Mouse (Mus musculus): ENCODE data around the gene Mbnl2. TPM values are rescaled to one million over a fixed set of nuclear protein-coding genes. Genes with fewer than 3 reads are reported as not detected.

The Mbnl2 gene
- polyA plus RNA-seq, 1 experiment from 2014 or later = 36.4 TPM

DNA sequence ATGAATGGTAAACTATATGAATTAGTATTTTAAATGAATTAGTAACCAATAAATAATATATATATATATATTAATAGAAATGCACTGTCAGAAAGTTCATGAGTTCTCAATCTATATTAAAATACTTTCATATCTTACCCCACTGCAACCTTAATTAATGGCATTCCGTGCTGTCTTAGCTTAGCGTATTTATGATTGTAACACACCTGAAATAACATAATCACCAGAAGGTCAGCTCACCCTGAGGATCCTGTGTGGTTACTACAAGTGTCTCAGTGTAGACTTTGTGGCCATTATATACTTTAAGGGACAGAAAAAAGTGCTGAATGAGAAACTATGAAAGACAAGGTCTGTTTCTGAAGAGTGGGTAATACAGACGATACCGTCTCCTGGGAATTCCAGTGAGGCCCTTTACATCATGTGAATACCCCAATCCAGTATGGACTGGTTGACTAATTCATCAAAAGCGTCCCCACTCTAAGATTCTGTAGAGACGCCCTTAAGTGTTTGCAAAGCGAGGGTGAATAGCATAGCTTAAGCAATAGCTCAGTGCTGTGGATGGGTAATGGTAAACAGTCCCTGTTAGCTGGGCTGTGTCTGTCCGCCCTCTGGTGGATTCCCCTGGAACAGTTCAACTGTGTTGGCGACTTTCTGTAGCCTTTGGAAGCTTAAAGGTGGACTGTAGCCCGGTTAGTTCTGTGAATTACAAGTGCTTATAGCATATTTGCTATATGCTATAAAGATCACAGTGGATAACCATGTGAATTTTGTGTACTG lies 122.6 kb downstream of the Mbnl2 start:
- Histone ChIP-seq H3K9ac (ENCODE audit: low read length) (no peak overlapping the region), H3K4me2 (no peak overlapping the region), H3K9me3 (ENCODE audit: control insufficient read depth, low read length) (no peaks in the 10 kb centered on the region), H3K36me3 (ENCODE audit: control insufficient read depth, insufficient read depth, low read length) (no peaks in the 10 kb centered on the region), H3K27me3 (ENCODE audit: control insufficient read depth, insufficient read depth, low read length) (no peaks in the 10 kb centered on the region), H3K27ac (ENCODE audit: low read depth, low read length) (no peak overlapping the region), H3K4me1 (ENCODE audit: control insufficient read depth, insufficient read depth, low read length) (no peaks in the 10 kb centered on the region), H3K4me3 (ENCODE audit: low read depth, low read length) (no peak overlapping the region)
- 49% methylated on average over 10 of the region's 10 CpGs for WGBS
- DNase-seq (ENCODE audit: low spot score, missing footprints) (peak; percentile 95), ATAC-seq (ENCODE audit: low FRiP score) (peak; percentile 85)

DNA sequence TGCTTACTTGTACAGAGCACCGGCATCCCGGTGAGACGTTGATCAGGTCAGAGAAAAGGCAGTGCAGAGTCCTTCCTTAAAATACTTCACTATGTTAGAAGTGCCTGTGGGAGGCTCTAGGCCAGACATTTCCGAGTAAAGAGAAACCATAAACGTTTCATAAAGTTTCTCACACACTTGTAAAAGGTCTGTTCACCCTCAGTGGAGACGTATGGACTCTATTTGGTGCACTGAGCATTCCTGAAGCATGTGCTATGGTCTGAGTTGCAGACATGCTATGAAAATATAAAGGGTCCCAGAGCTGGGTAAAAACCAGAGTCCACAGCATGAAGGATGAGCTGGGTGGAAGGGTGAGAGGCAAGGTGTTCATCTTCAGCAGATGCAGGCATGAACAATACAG lies 124.1 kb downstream of the Mbnl2 start:
- Histone ChIP-seq H3K36me3 (ENCODE audit: control insufficient read depth, insufficient read depth, low read length) (no peaks in the 10 kb centered on the region), H3K9ac (ENCODE audit: low read length) (no peak overlapping the region), H3K4me1 (ENCODE audit: control insufficient read depth, insufficient read depth, low read length) (no peaks in the 10 kb centered on the region), H3K4me3 (ENCODE audit: low read depth, low read length) (no peak overlapping the region), H3K27me3 (ENCODE audit: control insufficient read depth, insufficient read depth, low read length) (no peaks in the 10 kb centered on the region), H3K27ac (ENCODE audit: low read depth, low read length) (no peak overlapping the region), H3K4me2 (no peak overlapping the region), H3K9me3 (ENCODE audit: control insufficient read depth, low read length) (no peaks in the 10 kb centered on the region)
- WGBS = 87% methylated on average over 6 of the region's 6 CpGs
- DNase-seq (ENCODE audit: low spot score, missing footprints) = no peak
- no peak for ATAC-seq (ENCODE audit: low FRiP score)

DNA sequence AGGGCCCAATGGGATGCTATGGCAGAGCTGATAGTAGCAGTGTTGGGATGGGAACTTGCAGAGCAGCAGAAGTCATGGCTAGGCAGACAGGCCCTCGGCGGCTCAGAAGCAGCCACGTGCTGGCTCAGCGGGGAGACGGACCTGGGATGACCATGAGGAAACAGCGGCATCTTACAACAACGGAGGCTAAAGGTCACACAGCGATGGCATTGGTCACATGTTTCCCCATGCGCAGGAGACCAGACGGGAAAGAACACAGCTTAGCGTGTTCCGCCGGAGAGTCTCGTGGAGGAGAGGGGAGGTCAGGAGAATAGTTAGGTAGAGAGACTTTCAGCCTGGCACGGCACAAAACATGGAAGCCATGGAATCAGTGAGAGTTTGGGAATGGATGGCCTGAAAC lies 125.7 kb downstream of the Mbnl2 start:
- Histone ChIP-seq H3K4me3 (ENCODE audit: low read depth, low read length) (no peak overlapping the region), H3K27ac (ENCODE audit: low read depth, low read length) (no peak overlapping the region), H3K27me3 (ENCODE audit: control insufficient read depth, insufficient read depth, low read length) (no peaks in the 10 kb centered on the region), H3K36me3 (ENCODE audit: control insufficient read depth, insufficient read depth, low read length) (no peaks in the 10 kb centered on the region), H3K4me1 (ENCODE audit: control insufficient read depth, insufficient read depth, low read length) (no peaks in the 10 kb centered on the region), H3K9ac (ENCODE audit: low read length) (no peak overlapping the region), H3K9me3 (ENCODE audit: control insufficient read depth, low read length) (no peaks in the 10 kb centered on the region), H3K4me2 (no peak overlapping the region)
- DNase-seq (ENCODE audit: low spot score, missing footprints) = no peak
- WGBS = 90% methylated on average over 15 of the region's 15 CpGs
- no peak for ATAC-seq (ENCODE audit: low FRiP score)

DNA sequence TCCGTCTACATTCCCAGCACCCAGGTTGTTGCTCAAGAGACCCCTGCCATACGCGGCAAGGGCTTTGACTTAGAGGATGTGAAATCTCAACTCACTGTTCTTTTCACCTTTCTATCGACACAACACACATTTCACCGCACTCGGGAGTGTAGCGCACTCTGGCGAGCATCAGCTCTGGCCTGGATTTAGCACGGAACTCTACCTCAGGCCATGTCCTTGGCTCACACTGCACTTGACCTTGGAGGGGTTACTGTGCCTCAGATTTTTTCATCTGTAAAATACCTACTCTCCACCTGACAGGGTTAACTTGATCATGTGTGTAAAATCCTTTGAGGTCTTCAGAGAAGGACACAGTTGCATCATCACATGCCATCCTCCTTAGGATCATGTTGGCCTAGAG lies 127.2 kb downstream of the Mbnl2 start:
- Histone ChIP-seq H3K9ac (ENCODE audit: low read length) (no peak overlapping the region), H3K27me3 (ENCODE audit: control insufficient read depth, insufficient read depth, low read length) (no peaks in the 10 kb centered on the region), H3K36me3 (ENCODE audit: control insufficient read depth, insufficient read depth, low read length) (no peaks in the 10 kb centered on the region), H3K4me1 (ENCODE audit: control insufficient read depth, insufficient read depth, low read length) (no peaks in the 10 kb centered on the region), H3K27ac (ENCODE audit: low read depth, low read length) (no peak overlapping the region), H3K4me3 (ENCODE audit: low read depth, low read length) (no peak overlapping the region), H3K4me2 (no peak overlapping the region), H3K9me3 (ENCODE audit: control insufficient read depth, low read length) (no peaks in the 10 kb centered on the region)
- ATAC-seq (ENCODE audit: low FRiP score) (no peak), DNase-seq (ENCODE audit: low spot score, missing footprints) (no peak)
- 96% methylated on average over 9 of the region's 9 CpGs for WGBS

DNA sequence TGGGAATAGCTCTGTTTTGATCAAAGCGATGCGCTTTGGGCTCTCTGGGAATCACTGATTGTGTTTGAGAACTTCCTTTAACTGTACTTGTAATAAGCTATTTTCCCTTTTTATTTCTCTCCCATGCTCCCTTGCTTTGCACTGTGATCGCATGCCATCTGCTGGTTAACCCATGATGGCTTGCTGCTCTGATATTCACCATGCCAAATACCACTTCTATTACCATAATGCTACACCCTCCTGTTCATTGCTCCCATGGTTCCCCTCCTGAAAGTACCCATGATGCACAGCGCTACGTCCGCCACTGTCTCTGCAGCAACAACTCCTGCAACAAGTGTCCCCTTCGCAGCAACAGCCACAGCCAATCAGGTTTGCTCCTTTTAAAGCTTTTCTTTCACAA lies 128.9 kb downstream of the Mbnl2 start:
- ATAC-seq (ENCODE audit: low FRiP score) = no peak
- WGBS = 95% methylated on average over 7 of the region's 7 CpGs

DNA sequence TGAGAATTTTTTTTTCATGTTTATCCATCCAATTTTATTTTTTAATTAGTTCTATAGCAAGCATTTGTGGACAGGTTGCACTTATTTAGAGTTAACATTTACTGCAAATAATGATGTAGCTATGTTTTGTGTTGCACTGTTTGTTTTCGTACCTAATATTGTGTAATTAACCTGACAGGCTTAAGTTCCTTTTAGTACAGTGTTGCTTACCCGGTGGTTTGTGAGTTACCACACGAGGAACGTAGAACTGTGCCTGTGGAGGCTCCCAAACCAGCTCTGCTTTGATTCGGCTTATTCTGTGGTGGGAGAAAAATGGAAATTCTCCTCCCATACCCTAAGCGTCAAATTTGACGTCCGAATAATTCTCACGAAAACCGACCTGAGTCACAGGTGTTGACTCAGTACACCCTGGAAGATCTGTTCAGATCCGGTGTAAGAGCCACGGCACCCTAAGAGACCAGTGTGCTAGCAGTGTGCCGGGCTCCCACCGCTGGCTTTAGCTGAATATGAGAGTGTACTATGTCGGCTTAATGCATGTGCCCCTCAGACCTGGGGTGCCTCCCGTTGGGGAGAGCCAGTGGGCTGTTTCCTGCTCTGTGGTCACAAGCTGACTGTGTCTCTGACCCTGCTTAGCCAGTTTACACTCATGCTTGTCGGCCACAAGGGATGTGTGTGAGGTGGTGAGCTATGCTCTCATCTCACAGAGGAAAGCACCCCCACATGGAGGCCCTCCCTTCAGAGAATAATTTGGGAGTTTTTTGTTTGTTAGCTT lies 129.5 kb downstream of the Mbnl2 start:
- H3K27me3 ChIP-seq (ENCODE audit: control insufficient read depth, insufficient read depth, low read length) = no peaks in the 10 kb centered on the region
- no peak overlapping the region for H3K27ac ChIP-seq (ENCODE audit: low read depth, low read length)
- no peak for ATAC-seq (ENCODE audit: low FRiP score)
- H3K4me3 ChIP-seq (ENCODE audit: low read depth, low read length) = no peak overlapping the region
- no peaks in the 10 kb centered on the region for H3K4me1 ChIP-seq (ENCODE audit: control insufficient read depth, insufficient read depth, low read length)
- H3K4me2 ChIP-seq = no peak overlapping the region
- H3K36me3 ChIP-seq (ENCODE audit: control insufficient read depth, insufficient read depth, low read length) = no peaks in the 10 kb centered on the region
- H3K9me3 ChIP-seq (ENCODE audit: control insufficient read depth, low read length) = no peaks in the 10 kb centered on the region
- H3K9ac ChIP-seq (ENCODE audit: low read length) = no peak overlapping the region
- WGBS = 91% methylated on average over 17 of the region's 17 CpGs
- no peak for DNase-seq (ENCODE audit: low spot score, missing footprints)

More for the DNA sequence above, 128.9 kb downstream of the Mbnl2 start:
- Histone ChIP-seq H3K4me3 (ENCODE audit: low read depth, low read length) (no peak overlapping the region), H3K36me3 (ENCODE audit: control insufficient read depth, insufficient read depth, low read length) (no peaks in the 10 kb centered on the region), H3K4me1 (ENCODE audit: control insufficient read depth, insufficient read depth, low read length) (no peaks in the 10 kb centered on the region), H3K27ac (ENCODE audit: low read depth, low read length) (no peak overlapping the region), H3K9ac (ENCODE audit: low read length) (no peak overlapping the region), H3K4me2 (no peak overlapping the region), H3K9me3 (ENCODE audit: control insufficient read depth, low read length) (no peaks in the 10 kb centered on the region), H3K27me3 (ENCODE audit: control insufficient read depth, insufficient read depth, low read length) (no peaks in the 10 kb centered on the region)
- DNase-seq (ENCODE audit: low spot score, missing footprints) = no peak

DNA sequence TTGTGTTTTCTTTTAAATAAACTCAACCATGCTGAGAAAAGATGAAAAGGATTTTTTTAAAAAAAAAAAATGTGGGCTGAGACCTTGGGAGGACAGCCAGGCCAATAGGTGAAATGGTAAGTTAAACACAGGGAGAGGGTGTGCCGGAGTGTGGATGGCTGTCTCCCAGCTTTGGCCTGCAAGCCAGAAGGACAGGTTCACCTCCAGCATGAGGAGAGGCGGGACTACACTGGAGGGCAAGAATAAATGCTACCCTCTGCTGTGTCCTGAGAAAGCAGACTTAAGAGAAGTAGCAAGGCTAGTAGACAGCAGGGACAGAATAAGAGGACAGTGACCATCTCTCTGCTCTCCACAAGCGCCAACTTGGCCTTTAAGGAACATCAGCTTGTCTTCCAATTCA lies 130.1 kb downstream of the Mbnl2 start:
- no peak for ATAC-seq (ENCODE audit: low FRiP score)
- WGBS = 75% methylated on average over 3 of the region's 3 CpGs
- Histone ChIP-seq H3K27ac (ENCODE audit: low read depth, low read length) (no peak overlapping the region), H3K4me2 (no peak overlapping the region), H3K36me3 (ENCODE audit: control insufficient read depth, insufficient read depth, low read length) (no peaks in the 10 kb centered on the region), H3K9ac (ENCODE audit: low read length) (no peak overlapping the region), H3K27me3 (ENCODE audit: control insufficient read depth, insufficient read depth, low read length) (no peaks in the 10 kb centered on the region), H3K9me3 (ENCODE audit: control insufficient read depth, low read length) (no peaks in the 10 kb centered on the region), H3K4me3 (ENCODE audit: low read depth, low read length) (no peak overlapping the region), H3K4me1 (ENCODE audit: control insufficient read depth, insufficient read depth, low read length) (no peaks in the 10 kb centered on the region)
- DNase-seq (ENCODE audit: low spot score, missing footprints) = no peak

DNA sequence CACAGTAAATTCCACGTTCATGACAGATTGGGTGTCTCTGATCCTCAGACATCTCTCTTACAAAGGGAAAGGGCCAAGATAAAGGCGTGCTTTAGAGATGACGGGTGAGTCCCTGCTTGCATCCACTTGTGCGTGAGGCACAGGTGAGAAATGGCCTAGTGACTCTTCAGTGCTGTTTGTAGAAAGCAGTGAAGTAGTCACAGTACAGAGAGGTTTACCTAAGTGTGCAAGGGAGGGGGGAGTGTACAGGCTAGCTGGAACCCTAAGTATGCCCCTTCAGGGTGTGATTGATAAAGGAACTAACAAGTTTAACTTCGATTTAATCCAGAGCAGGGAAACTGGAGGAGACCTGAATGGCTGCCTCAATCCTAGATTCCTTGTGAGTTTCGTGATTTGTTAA lies 130.8 kb downstream of the Mbnl2 start:
- Histone ChIP-seq H3K27me3 (ENCODE audit: control insufficient read depth, insufficient read depth, low read length) (no peaks in the 10 kb centered on the region), H3K4me2 (no peak overlapping the region), H3K9ac (ENCODE audit: low read length) (no peak overlapping the region), H3K4me3 (ENCODE audit: low read depth, low read length) (no peak overlapping the region), H3K27ac (ENCODE audit: low read depth, low read length) (no peak overlapping the region), H3K36me3 (ENCODE audit: control insufficient read depth, insufficient read depth, low read length) (no peaks in the 10 kb centered on the region), H3K9me3 (ENCODE audit: control insufficient read depth, low read length) (no peaks in the 10 kb centered on the region), H3K4me1 (ENCODE audit: control insufficient read depth, insufficient read depth, low read length) (no peaks in the 10 kb centered on the region)
- no peak for ATAC-seq (ENCODE audit: low FRiP score)
- WGBS = 93% methylated on average over 6 of the region's 6 CpGs
- DNase-seq (ENCODE audit: low spot score, missing footprints) = no peak

DNA sequence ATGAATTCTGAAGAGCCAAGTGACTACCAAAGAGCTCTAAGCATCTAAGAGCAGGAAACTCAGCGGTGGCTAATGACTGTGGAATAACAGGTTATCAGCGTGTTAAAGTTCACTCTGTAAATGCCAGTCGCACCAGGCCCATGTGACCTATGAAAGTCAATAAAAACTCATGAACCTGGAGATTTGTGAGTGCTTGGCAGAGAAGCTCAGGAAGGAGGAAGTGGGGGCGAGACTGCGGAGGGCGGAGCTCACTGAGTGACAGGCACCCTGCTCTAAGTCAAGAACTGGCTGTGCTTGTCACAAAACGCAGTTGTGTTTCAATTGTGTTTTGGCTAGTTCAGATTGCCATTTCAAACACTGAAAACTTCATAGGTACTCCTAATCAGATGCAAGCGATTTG lies 131.4 kb downstream of the Mbnl2 start:
- Histone ChIP-seq H3K27ac (ENCODE audit: low read depth, low read length) (no peak overlapping the region), H3K9ac (ENCODE audit: low read length) (no peak overlapping the region), H3K36me3 (ENCODE audit: control insufficient read depth, insufficient read depth, low read length) (no peaks in the 10 kb centered on the region), H3K4me3 (ENCODE audit: low read depth, low read length) (no peak overlapping the region), H3K4me1 (ENCODE audit: control insufficient read depth, insufficient read depth, low read length) (no peaks in the 10 kb centered on the region), H3K9me3 (ENCODE audit: control insufficient read depth, low read length) (no peaks in the 10 kb centered on the region), H3K27me3 (ENCODE audit: control insufficient read depth, insufficient read depth, low read length) (no peaks in the 10 kb centered on the region), H3K4me2 (no peak overlapping the region)
- ATAC-seq (ENCODE audit: low FRiP score) (no peak), DNase-seq (ENCODE audit: low spot score, missing footprints) (no peak)
- 85% methylated on average over 8 of the region's 8 CpGs for WGBS
